Mouse (Mus musculus) mammary gland, adult 2 months (tissue): ENCODE measurements around the gene Gm21454. TPM values are rescaled to one million over a fixed set of nuclear protein-coding genes. Genes with fewer than 3 reads are reported as not detected.

Experiments used
- polyA plus RNA-seq: library from polyadenylated mRNA; depleted of rRNA; stranded (reverse); fragments of >200 nt; gene quantifications from 2 replicates; pipeline ENCODE4 v1.2.3, GENCODE M21; 2012; ENCODE audit warnings: low replicate concordance; rRNA removed

The Gm21454 gene
- not detected in 2 replicates for polyA plus RNA-seq

GRCm38 (mm10) chrY:13252091-13252490, at the start of gene Gm21454, which contains the start of gene Gm21440:
Gene Gm21454, plus strand, starts transcription at chrY:13252442.
Gene Gm21440, plus strand, starts transcription at chrY:13252391.

GRCm38 (mm10) chrY:13223828-13224227, 28.4 kb upstream of the Gm21454 start, which contains the start of gene Gm21828:
Gene Gm21828, minus strand, starts transcription at chrY:13223928.

GRCm38 (mm10) chrY:13348963-13349362, 96.7 kb downstream of the Gm21454 start, which contains the start of gene Gm21725:
Gene Gm21725, minus strand, starts transcription at chrY:13349063.

Other genes starting within 250 kb of the Gm21454 start
- gene Gm20807, start 209.6 kb upstream of the Gm21454 start, polyA plus RNA-seq, result not detected in 2 replicates
- gene Gm21891, start 119.0 kb upstream of the Gm21454 start, polyA plus RNA-seq, result not detected in 2 replicates
- gene Gm21425, start 90.5 kb upstream of the Gm21454 start, polyA plus RNA-seq, result not detected in 2 replicates
- gene Gm21828, start 28.5 kb upstream of the Gm21454 start, polyA plus RNA-seq, result not detected in 2 replicates
- not detected in 2 replicates for gene Gm21440, start 51 bp upstream of the Gm21454 start, polyA plus RNA-seq
- gene Gm21725, start 96.6 kb downstream of the Gm21454 start, polyA plus RNA-seq, result not detected in 2 replicates
- not detected in 2 replicates for gene Gm21866, start 213.1 kb downstream of the Gm21454 start, polyA plus RNA-seq
- gene Gm20773, start 241.6 kb downstream of the Gm21454 start, polyA plus RNA-seq, result not detected in 2 replicates